Mouse (Mus musculus) common myeloid progenitor, adult 5-6 weeks (primary cell): ENCODE results near the gene Dera. TPM values are rescaled to one million over a fixed set of nuclear protein-coding genes. Genes with fewer than 3 reads are reported as not detected.
A peak's percentile ranks its signal among the peaks of the same experiment; 100 is the strongest.
"Not testable (repeated sequence)": the region's sequence is repeated elsewhere in the genome, so short reads cannot be mapped to it uniquely, and the experiment has no call there.

Experiments
- ATAC-seq: replicated peaks from 2 replicates; pipeline ENCODE4 v1.8.0; 2016; ENCODE audit warnings: low read depth, mild to moderate bottlenecking, moderate TSS enrichment, inconsistent platforms; ENCODE audit not compliant: poor library complexity, severe bottlenecking
- total RNA-seq: library from RNA; stranded (forward); fragments of 200-1000, 187-1606 nt; gene quantifications from 2 replicates; pipeline ENCODE4 v1.2.3, GENCODE M21; 2017

The Dera gene
- total RNA-seq, result 90.0 and 91.7 TPM in 2 replicates

GRCm38 (mm10) chr6:137754056-137754856 is at the start of gene Dera:
Gene Dera (plus strand): TSS chr6:137754546.
- peak; percentile 91 for ATAC-seq

DNA sequence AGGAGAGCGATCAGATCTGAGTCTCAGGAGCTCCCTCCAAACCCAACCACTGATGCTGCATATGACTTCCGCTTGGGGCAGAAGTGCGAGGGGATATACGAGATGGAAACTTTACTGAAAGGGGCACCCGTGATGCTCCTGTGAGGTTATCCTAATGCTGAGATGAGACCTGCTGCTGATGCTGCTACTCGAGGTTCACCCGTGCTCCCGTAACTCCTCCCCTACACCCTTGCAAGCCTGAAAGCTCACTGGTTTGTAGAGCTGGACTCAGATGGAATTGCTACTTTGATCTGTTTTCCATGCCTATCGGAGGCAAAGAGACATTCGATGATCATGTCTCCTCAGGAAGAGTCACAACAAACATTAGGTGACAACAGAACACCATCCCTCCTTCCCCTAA is 48.1 kb upstream of the Dera start:
- ATAC-seq, result no peak

- not testable (repeated sequence) for ATAC-seq
Observed at GRCm38 (mm10) chr6:137708726-137709405, 45.5 kb upstream of the Dera start.

GRCm38 (mm10) chr6:137710179-137711037 is 43.9 kb upstream of the Dera start:
- ATAC-seq, result no peak

GRCm38 (mm10) chr6:137712654-137713309 is 41.6 kb upstream of the Dera start:
- no peak for ATAC-seq

DNA sequence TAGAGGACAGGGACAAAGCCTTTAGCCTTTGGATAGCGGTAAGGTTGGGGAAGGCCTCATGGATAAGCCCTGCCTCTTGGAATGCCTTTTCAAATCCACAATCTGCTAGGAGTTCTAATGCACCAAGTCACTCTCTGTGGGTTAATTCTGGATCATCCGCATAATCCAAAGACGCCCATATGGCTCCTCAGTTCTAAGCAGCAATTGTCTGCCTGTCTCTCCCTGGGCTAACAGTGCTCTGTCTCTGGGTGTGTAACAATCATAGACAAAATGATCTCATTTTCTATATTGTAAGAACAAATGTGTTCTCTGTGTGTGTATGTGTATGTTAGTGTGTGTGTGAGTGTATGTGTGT is 41.1 kb upstream of the Dera start:
- ATAC-seq, result no peak

DNA sequence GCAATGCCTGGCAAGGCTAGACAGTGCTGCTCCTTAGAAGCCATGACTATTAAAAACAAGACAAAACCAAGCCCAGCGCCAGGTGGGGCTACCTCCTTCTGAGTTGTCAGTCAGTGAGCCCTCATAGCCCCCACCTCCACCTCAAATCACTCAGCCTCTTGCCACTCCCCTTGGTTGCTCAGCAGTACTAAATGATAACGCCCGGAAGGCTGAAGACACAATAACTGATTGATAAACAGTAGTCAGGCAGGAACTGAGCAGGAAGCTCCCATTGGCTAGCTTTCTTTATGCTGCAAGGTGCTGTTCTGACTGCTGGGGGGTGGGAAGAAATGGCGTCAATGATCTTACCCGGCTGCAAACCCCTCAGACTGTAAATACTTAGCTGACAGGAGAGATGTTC is 37.5 kb upstream of the Dera start:
- ATAC-seq, result no peak

DNA sequence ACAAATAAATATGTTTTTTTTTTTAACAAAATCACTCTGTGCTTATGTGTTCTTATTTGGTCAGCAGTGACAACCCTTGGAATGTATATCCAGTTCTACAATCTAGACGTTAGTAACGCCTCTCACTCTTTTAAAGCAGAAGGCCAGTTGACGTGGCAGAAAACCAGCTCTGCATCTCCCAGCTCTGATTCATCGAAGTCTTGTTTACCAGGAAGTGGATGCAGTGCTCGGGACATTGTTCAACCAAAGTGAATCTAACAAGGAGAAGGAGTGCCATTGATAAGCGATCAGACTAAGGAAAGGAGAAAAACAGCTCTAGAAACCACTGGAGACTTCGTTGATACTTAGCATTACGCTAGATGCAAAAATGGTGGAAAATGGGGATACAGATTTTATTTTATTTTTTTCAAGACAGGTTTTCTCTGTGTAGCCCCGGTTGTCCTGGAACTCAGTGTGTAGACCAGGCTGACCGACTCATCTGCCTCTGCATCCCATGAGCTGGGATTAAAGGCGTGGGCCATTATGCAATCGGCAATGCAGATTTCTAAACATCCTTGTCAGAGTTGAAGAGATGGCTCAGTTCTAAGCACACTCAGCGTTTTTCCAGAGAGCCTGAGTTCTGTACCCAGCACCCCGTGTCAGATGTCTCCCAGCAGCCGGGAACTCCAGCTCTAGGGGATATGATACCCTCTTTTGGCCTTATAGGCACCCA is 32.0 kb upstream of the Dera start:
- no peak for ATAC-seq

GRCm38 (mm10) chr6:137723898-137724297 is 30.4 kb upstream of the Dera start:
- peak; percentile 96 for ATAC-seq

DNA sequence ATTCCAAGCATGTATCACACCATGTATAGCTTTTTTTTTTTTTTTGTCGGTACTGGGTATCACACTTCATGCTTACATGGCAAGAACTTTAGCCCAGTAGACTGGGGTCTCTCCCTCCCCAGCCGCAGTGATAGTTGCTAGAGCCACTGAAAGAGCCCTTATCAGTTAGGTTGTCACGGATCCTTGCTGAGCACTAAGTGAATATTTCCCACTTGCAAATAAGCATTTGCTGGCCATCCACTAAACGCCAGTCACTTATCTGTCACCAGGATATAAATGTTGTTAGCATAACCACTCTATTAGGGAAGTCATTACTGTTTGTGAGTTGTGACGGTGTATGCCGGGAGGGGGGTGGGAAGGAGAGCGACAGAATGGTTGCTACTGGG is 19.9 kb upstream of the Dera start:
- ATAC-seq, result peak; percentile 62

- peak; percentile 96 for ATAC-seq
Observed at GRCm38 (mm10) chr6:137734846-137735609, 19.3 kb upstream of the Dera start, which contains the start of gene Strap. Gene Strap (plus strand): TSS chr6:137735078.

- ATAC-seq, result no peak
Observed at GRCm38 (mm10) chr6:137735671-137736238, 18.6 kb upstream of the Dera start.

DNA sequence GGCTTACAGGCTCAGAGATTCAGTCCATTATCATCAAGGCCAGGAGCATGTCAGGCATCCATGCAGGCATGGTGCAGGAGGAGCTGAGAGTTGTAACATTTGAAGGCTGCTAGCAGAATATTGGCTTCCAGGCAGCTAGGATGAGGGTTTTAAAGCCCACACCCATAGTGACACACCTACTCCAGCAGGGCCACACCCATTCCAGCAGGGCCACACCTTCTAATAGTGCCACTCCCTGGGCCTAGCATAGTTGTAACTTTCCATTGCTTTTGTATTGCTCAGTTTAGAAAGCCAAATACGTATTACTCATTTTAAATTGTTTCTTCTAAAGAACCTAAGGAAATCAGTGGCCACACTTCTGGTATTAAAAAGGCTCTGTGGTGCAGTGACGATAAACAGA is 13.4 kb upstream of the Dera start:
- ATAC-seq, result no peak

DNA sequence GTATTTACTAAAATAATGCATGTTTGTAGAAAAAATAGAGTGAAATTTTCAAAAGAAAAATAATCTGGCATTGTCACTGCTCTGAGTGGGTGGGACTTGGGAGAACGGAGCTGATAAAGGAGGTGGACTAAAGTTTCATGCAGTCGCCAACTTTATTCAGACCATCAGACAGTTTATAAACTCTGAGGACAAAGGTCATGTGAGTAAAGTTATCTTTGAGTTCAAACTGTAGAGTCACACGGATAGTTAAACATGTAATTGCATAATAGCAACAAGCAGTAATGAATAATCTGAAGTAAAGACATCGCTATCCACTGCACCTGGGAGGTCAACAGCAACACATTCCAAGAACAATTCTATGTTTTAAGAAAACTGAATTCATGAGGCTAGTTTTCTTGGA is 9.6 kb upstream of the Dera start:
- ATAC-seq, result no peak

DNA sequence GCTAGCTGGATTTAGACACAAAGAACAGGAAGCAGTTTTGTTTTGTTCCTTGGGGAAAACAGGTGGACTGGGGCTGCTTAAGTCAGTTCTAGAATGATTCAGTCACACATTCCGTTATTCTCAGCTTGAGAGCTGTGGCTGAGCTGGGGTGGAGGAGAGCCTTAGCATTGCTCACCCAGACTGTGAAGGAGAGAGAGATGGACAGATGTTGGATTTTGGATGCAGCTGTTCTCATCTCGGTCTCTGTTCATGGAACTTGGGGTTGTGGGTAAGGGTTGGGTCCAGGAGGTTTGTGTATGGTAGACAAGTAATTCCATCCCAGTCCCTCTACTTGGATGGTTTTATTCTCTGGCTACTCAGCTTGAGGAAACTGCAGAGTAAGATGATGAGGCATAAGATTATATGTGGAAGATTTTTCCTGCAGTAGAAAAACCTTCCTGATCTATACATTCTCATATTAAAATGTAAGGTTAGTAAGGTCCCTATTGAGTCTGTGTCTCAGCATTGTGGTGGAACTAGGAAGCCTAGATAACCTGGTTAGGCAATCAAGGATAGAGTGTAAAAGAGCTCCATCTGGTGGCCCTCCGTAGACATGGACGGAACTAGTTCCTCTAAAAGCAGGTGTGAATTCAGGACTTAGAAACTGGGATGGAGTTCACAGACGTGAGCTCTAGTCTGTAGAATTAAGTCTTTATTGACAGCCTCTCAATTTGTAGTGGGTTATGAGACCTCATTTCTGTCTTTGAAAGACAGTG is 7.0 kb upstream of the Dera start:
- ATAC-seq, result peak; percentile 96

DNA sequence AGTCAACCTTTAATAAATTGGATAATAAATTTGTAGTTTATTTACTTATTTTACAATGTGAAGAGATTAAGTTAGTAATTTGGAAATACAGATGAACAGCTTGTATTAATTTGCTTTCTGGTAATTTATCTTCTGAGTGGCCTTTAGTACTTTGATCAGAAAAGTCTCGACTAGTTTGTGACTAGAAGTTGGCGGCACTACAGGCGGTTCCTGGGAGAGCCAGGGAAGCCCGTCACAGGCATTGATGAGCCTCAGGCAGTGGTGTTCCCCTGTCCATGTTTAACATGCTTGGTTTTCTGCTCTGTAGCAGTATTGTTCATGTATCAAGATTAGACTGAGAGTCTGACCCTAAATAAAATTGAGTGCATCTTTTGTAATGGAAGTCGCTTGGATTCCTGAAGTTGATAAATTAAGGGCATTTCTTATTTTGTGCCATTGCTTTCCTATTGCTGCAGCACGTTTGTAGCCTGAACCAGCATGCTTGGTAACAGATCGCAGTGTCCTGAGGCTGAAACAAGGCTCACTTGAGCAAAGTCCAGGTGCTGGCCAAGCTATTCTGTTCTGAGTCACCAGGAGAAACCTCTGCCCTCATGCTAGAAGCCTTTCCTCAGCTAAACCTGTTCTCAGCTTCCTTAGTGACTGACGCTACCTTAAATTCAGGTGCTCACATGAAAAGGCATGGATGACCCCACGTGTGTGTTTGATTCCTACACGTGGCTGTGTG is 2.6 kb upstream of the Dera start:
- no peak for ATAC-seq

DNA sequence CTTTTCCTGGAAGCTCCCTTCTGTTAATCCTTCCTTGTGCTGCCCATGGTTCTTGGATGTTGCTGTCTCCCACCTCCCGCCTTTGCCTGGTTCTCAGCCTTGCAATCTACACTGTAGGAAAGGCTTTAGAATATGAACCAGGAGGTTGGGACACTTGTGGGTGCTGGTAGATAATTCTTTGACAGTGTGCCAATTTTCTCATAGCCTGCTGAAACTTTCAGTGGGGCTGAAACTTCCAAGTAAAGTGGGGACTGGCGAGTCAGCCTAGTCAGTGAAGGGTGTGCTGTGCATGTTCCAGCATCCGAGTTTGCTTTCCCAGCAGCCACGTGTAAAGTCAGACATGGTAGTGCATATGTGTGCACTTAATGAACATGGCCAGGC is 2.1 kb upstream of the Dera start:
- no peak for ATAC-seq
